Mouse (Mus musculus): ENCODE results near the gene Brd2. TPM values are rescaled to one million over a fixed set of nuclear protein-coding genes. Genes with fewer than 3 reads are reported as not detected.
A peak's percentile ranks its signal among the peaks of the same experiment; 100 is the strongest.

Brd2 gene
- polyA plus RNA-seq, 1 experiment: 242 TPM

- peaks cover 56% of the 10 kb centered on the region for H3K4me1 ChIP-seq
- peaks cover 49% of the 10 kb centered on the region for H3K36me3 ChIP-seq (replicated peaks; ENCODE audit: low read length)
- no peaks in the 10 kb centered on the region for H3K27me3 ChIP-seq (replicated peaks)
- H3K9me3 ChIP-seq: no peaks in the 10 kb centered on the region
- TF ChIP-seq FLI1 (IDR thresholded peaks at IDR 0.05; ENCODE audit: low read length) (no peak), GATA1 (IDR thresholded peaks at IDR 0.05; ENCODE audit: borderline replicate concordance, low read length) (no peak)
- peak overlapping the region; percentile 96 for H3K4me3 ChIP-seq (replicated peaks)
Measured at GRCm38 (mm10) chr17:34123111-34123510, 677 bp upstream of the Brd2 start.

- no peaks in the 10 kb centered on the region for H3K9me3 ChIP-seq
- peaks cover 47% of the 10 kb centered on the region for H3K4me1 ChIP-seq
- H3K36me3 ChIP-seq (replicated peaks; ENCODE audit: low read length): peaks cover 50% of the 10 kb centered on the region
Measured at GRCm38 (mm10) chr17:34121879-34122187, 601 bp downstream of the Brd2 start.

GRCm38 (mm10) chr17:34121172-34121878 is 1.1 kb downstream of the Brd2 start:
- no peaks in the 10 kb centered on the region for H3K27me3 ChIP-seq (replicated peaks)
- H3K4me3 ChIP-seq (replicated peaks): peak overlapping the region; percentile 96
- no peaks in the 10 kb centered on the region for H3K9me3 ChIP-seq
- TF ChIP-seq FLI1 (IDR thresholded peaks at IDR 0.05; ENCODE audit: low read length) (no peak), GATA1 (IDR thresholded peaks at IDR 0.05; ENCODE audit: borderline replicate concordance, low read length) (no peak)
- peaks cover 50% of the 10 kb centered on the region for H3K36me3 ChIP-seq (replicated peaks; ENCODE audit: low read length)
- peaks cover 47% of the 10 kb centered on the region for H3K4me1 ChIP-seq

More at GRCm38 (mm10) chr17:34121879-34122187, 601 bp downstream of the Brd2 start:
- Histone ChIP-seq H3K4me3 (replicated peaks) (peak overlapping the region; percentile 96), H3K27me3 (replicated peaks) (no peaks in the 10 kb centered on the region)
- TF ChIP-seq FLI1 (IDR thresholded peaks at IDR 0.05; ENCODE audit: low read length): no peak
- TF ChIP-seq GATA1 (IDR thresholded peaks at IDR 0.05; ENCODE audit: borderline replicate concordance, low read length): no peak

DNA sequence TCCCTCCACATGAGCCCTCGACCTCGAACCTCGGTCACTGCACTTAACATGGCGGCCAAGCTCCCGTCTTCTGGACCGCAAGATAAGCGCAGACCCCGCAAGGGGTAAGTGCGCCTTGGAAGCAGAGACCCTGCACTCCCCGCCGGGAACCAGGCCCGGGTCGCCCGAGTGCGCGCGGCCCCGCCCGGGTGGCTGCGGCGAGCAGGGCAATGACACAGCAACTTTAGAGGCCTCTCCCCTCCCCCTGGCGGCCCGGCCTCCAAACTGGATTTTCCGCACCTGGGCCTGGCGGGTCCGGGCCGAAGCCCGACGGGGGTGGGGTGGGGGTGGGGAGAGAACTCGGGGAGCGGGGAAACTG is 1.6 kb downstream of the Brd2 start:
- Histone ChIP-seq H3K4me1 (peaks cover 47% of the 10 kb centered on the region), H3K36me3 (replicated peaks; ENCODE audit: low read length) (peaks cover 50% of the 10 kb centered on the region), H3K4me3 (replicated peaks) (peak overlapping the region; percentile 96), H3K9me3 (no peaks in the 10 kb centered on the region), H3K27me3 (replicated peaks) (no peaks in the 10 kb centered on the region)
- TF ChIP-seq FLI1 (IDR thresholded peaks at IDR 0.05; ENCODE audit: low read length) (no peak), GATA1 (IDR thresholded peaks at IDR 0.05; ENCODE audit: borderline replicate concordance, low read length) (no peak)

DNA sequence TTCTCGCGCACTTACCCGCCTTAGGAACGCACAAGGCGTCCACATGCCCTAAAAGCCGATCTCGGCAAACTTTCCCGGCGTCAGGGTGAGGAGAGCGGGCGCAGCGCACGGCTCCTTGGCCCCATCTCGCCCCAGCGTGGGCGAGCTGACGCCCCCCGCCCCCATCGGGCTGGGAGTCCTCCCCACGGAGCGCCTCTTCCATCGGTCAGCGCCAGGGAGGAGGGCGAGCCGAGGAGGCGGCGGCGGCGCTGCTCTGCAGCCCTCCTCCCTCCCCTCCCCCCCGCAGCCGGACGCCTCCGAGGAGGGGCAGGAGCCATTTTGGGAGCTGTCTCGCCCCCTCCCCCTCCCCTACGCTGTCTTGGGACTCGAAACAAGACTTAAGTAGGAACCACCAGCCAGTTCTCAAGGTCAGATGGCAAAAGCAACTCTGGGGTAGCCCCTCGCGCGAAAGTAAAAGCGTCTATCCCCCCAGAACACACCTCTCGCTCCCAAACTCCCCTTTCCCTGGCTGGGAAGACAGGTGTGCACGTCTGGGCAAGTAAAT is 2.2 kb downstream of the Brd2 start:
- Histone ChIP-seq H3K4me3 (replicated peaks) (peak overlapping the region; percentile 96), H3K4me1 (peaks cover 47% of the 10 kb centered on the region), H3K36me3 (replicated peaks; ENCODE audit: low read length) (peaks cover 52% of the 10 kb centered on the region), H3K27me3 (replicated peaks) (no peaks in the 10 kb centered on the region), H3K9me3 (no peaks in the 10 kb centered on the region)
- no peak for TF ChIP-seq FLI1 (IDR thresholded peaks at IDR 0.05; ENCODE audit: low read length)

GRCm38 (mm10) chr17:34119249-34120179 is 2.9 kb downstream of the Brd2 start, which contains the start of gene H2-DMa:
Gene H2-DMa, plus strand, starts transcription at chr17:34119541.
- H3K9me3 ChIP-seq: no peaks in the 10 kb centered on the region
- H3K4me3 ChIP-seq (replicated peaks): peak within 1 kb of the TSS; percentile 96
- H3K36me3 ChIP-seq (replicated peaks; ENCODE audit: low read length): peaks cover 54% of the 10 kb centered on the region
- H3K27me3 ChIP-seq (replicated peaks): no peaks in the 10 kb centered on the region
- no peak for TF ChIP-seq FLI1 (IDR thresholded peaks at IDR 0.05; ENCODE audit: low read length)
- no peak for TF ChIP-seq GATA1 (IDR thresholded peaks at IDR 0.05; ENCODE audit: borderline replicate concordance, low read length)
- H3K4me1 ChIP-seq: peaks cover 47% of the 10 kb centered on the region

DNA sequence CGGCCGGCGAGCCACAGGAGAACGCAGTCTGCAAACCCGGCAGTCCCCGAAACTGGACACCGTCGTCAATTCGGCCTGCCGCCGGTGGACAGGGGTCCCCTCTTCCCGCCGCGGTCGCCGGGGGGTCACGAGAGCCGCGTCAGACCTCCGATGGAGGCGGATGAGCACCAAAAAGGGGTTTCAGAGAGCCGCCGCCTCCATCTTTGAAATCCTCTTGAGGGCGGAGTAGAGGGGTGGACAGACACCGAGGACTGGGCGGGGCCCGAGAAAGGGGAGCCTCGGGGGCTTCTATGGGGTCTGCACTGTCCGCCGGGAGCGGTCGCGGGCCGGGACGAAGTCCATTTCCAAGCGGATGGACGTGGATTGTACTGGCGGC is 3.6 kb downstream of the Brd2 start:
- peaks cover 48% of the 10 kb centered on the region for H3K4me1 ChIP-seq
- no peaks in the 10 kb centered on the region for H3K9me3 ChIP-seq
- no peaks in the 10 kb centered on the region for H3K27me3 ChIP-seq (replicated peaks)
- peaks cover 58% of the 10 kb centered on the region for H3K36me3 ChIP-seq (replicated peaks; ENCODE audit: low read length)
- TF ChIP-seq GATA1 (IDR thresholded peaks at IDR 0.05; ENCODE audit: borderline replicate concordance, low read length): no peak
- no peak for TF ChIP-seq FLI1 (IDR thresholded peaks at IDR 0.05; ENCODE audit: low read length)
- peak overlapping the region; percentile 96 for H3K4me3 ChIP-seq (replicated peaks)

GRCm38 (mm10) chr17:34118113-34118872 is 4.1 kb downstream of the Brd2 start:
- Histone ChIP-seq H3K36me3 (replicated peaks; ENCODE audit: low read length) (peaks cover 61% of the 10 kb centered on the region), H3K27me3 (replicated peaks) (no peaks in the 10 kb centered on the region), H3K9me3 (no peaks in the 10 kb centered on the region), H3K4me1 (peaks cover 48% of the 10 kb centered on the region), H3K4me3 (replicated peaks) (peak overlapping the region; percentile 96)
- TF ChIP-seq GATA1 (IDR thresholded peaks at IDR 0.05; ENCODE audit: borderline replicate concordance, low read length) (no peak), FLI1 (IDR thresholded peaks at IDR 0.05; ENCODE audit: low read length) (no peak)

DNA sequence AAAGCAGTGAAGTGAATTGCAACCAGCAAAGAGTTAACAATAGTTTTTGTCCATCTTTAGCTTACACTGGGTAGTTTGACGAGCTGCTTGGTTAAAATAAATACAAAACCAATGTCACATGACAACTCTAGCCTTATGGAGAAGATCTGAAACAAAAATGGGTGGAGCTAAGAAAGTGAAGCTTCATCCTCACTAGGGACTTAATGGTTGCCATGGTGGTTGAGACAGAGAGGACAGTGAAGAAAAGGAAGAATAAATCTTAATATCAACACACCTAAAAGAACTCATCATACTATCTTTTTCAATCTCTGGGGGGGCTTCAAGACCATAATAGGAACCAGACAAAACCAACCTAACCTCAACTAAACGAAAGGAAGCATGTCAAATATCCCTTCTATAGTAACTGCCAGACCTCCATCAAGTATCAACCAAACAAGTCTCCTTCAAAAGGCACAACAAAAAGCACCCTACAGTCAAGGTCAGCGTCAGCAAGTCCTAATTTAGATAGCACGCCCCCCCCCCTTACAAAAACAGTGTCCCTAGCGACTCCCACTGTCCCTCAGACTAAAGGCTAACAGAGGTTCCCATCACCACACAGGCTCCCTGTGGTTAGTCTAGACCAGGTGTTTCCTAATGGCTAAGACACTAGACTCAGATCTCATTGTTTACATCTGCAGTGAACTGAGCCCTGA is 4.9 kb downstream of the Brd2 start:
- Histone ChIP-seq H3K4me1 (peaks cover 52% of the 10 kb centered on the region), H3K36me3 (replicated peaks; ENCODE audit: low read length) (peaks cover 68% of the 10 kb centered on the region), H3K4me3 (replicated peaks) (peak overlapping the region; percentile 96), H3K9me3 (no peaks in the 10 kb centered on the region), H3K27me3 (replicated peaks) (no peaks in the 10 kb centered on the region)
- TF ChIP-seq GATA1 (IDR thresholded peaks at IDR 0.05; ENCODE audit: borderline replicate concordance, low read length) (no peak), FLI1 (IDR thresholded peaks at IDR 0.05; ENCODE audit: low read length) (no peak)
